Mouse (Mus musculus) testis, adult 2 months (tissue): Measurements from ENCODE around the gene Col19a1. TPM values are rescaled to one million over a fixed set of nuclear protein-coding genes. Genes with fewer than 3 reads are reported as not detected.

ENCODE experiments used
- H3K27ac ChIP-seq: fragments of 200-500 bp; 2 replicates; pipeline ENCODE4 v1.5.1; 2012; ENCODE audit warnings: low read depth, low read length; ENCODE audit not compliant: control insufficient read depth, insufficient read depth
- H3K27me3 ChIP-seq: fragments of 200-500 bp; 2 replicates; pipeline ENCODE4 v1.6.1; 2012; ENCODE audit warnings: mild to moderate bottlenecking, low read length, moderate library complexity; ENCODE audit not compliant: control insufficient read depth, insufficient read depth
- H3K36me3 ChIP-seq: fragments of 200-500 bp; 2 replicates; pipeline ENCODE4 v1.6.1; 2012; ENCODE audit warnings: mild to moderate bottlenecking, low read length; ENCODE audit not compliant: control insufficient read depth, insufficient read depth
- H3K4me1 ChIP-seq: fragments of 200-500 bp; 2 replicates; pipeline ENCODE4 v1.6.1; 2012; ENCODE audit warnings: low read length; ENCODE audit not compliant: control insufficient read depth, insufficient read depth
- H3K4me3 ChIP-seq: fragments of 200-500 bp; 2 replicates; pipeline ENCODE4 v1.5.1; 2012; ENCODE audit warnings: low read depth, mild to moderate bottlenecking, low read length, moderate library complexity, mixed read lengths; ENCODE audit not compliant: control insufficient read depth
- CTCF ChIP-seq: fragments of 200-500 bp; IDR thresholded peaks from 2 replicates; pipeline ENCODE4 v1.5.1; 2012; ENCODE audit warnings: low read depth, mild to moderate bottlenecking, inconsistent platforms, low read length, moderate library complexity; ENCODE audit not compliant: control insufficient read depth, insufficient read depth, insufficient replicate concordance
- POLR2A ChIP-seq: fragments of 200-500 bp; IDR thresholded peaks from 2 replicates; pipeline ENCODE4 v1.6.1; 2012; ENCODE audit warnings: low read depth, mild to moderate bottlenecking, inconsistent platforms, low read length, moderate library complexity; ENCODE audit not compliant: control insufficient read depth
- polyA plus RNA-seq: library from polyadenylated mRNA; depleted of rRNA; stranded (reverse); fragments of >200 nt; gene quantifications from 2 replicates; pipeline ENCODE4 v1.2.3, GENCODE M21; 2012

The Col19a1 gene
- polyA plus RNA-seq, 1 experiment, result 0.69 TPM

DNA sequence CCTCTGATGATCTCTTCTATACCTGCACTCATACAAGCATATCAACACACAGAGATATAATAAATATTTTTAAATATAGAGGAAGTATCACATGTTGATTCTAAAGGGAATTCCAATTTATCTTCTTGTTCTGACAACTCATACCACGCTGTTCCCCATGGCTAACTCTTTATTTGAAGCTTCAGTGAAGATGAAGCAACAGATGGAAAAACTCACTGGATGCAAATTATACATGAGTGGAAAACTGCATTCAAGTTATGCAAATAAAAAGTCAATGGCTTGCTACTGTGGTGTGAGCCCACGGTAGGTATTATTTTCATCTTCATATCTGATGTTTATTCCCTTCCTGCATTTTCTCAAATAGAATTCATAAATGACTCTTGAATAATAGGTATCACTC, 60.1 kb downstream of the Col19a1 start:
- H3K36me3 ChIP-seq, result no peaks in the 10 kb centered on the region
- H3K27me3 ChIP-seq, result no peaks in the 10 kb centered on the region
- H3K4me3 ChIP-seq, result no peak overlapping the region
- H3K27ac ChIP-seq, result no peak overlapping the region
- H3K4me1 ChIP-seq, result no peaks in the 10 kb centered on the region
- TF ChIP-seq CTCF (no peak), POLR2A (no peak)

DNA sequence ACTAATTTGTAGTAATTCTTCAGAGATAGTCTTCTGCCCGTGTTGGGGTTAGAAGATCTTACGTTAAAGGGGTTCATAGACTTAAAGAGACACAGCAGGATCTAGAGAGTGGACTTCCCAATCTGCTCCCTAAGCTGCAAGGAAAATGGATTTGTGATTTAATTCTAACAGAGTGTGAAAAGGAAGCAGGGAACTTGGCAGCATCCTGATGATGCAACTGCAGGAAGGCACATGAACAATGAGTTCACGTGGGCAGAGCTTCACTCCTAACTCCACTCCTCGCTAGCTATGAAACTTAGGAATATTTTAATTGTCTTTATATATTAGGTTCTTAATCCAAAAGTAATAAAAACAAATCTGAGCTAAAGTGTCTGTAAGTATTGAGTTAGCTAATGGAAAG, 69.8 kb downstream of the Col19a1 start:
- Histone ChIP-seq H3K36me3 (no peaks in the 10 kb centered on the region), H3K27me3 (no peaks in the 10 kb centered on the region), H3K4me3 (no peak overlapping the region), H3K4me1 (no peaks in the 10 kb centered on the region), H3K27ac (no peak overlapping the region)
- TF ChIP-seq CTCF (no peak), POLR2A (no peak)

DNA sequence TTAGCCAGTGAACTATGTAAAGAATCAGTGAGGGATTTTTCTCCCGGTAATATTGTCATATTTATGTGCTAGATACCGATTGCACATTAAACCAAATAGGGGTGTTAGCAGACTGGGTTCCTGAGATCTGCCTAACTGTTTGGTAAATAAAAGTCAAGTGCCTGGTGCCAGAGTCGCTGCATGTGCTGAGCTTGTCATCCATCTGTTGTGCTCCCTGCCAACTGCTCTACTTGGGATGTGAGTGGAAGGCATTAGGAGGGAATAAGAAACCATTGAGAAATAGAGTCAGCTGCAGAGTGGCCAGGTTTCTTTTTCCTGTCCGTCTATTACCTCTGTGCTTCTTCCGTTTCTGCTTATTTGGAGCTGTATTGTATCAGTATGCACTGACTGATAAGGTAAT, 71.9 kb downstream of the Col19a1 start:
- H3K4me1 ChIP-seq, result no peaks in the 10 kb centered on the region
- TF ChIP-seq CTCF, result no peak
- no peak for TF ChIP-seq POLR2A
- no peaks in the 10 kb centered on the region for H3K36me3 ChIP-seq
- H3K4me3 ChIP-seq, result no peak overlapping the region
- H3K27me3 ChIP-seq, result no peaks in the 10 kb centered on the region
- H3K27ac ChIP-seq, result no peak overlapping the region

DNA sequence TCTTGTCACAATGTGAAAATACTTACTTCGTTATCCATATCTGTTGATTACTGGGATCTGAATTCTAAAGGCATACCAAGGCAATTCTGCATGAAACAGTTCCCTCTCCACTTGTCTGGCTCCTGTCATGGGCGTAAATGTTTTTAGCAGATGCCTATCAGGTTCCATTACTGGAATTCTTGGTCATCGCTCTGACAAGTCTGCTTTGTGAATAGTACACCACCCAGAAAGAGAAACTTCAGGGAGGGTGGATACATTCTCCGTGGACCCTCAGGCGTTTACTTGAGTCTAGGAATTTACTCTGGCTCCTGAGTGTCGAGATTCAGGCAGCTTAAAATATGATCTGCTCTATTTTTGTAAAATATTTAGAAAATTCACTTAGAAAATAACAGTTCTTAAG, 75.7 kb downstream of the Col19a1 start:
- Histone ChIP-seq H3K36me3 (no peaks in the 10 kb centered on the region), H3K27me3 (no peaks in the 10 kb centered on the region), H3K27ac (no peak overlapping the region), H3K4me3 (no peak overlapping the region), H3K4me1 (no peaks in the 10 kb centered on the region)
- TF ChIP-seq CTCF, result no peak
- TF ChIP-seq POLR2A, result no peak

DNA sequence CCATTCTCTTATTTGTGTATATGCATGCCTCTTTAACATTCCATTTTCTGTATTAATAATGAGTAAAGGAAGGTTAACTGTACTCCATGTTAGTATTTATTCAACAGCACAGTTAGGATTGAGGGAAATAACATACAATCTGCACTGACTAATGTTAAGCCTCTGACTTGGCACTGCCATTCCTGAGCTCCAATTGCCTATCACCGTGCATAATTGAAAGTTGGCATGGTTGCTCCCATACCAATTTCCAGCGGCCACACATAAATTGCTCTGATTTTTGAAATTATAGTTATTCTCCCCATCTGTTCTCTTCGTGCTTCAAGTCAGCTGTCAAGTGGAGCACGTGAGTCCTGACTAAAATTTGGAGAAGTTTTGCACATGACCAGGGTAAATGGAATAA, 91.9 kb downstream of the Col19a1 start:
- no peaks in the 10 kb centered on the region for H3K27me3 ChIP-seq
- H3K4me3 ChIP-seq, result no peak overlapping the region
- H3K27ac ChIP-seq, result no peak overlapping the region
- H3K36me3 ChIP-seq, result no peaks in the 10 kb centered on the region
- TF ChIP-seq CTCF (no peak), POLR2A (no peak)
- no peaks in the 10 kb centered on the region for H3K4me1 ChIP-seq

DNA sequence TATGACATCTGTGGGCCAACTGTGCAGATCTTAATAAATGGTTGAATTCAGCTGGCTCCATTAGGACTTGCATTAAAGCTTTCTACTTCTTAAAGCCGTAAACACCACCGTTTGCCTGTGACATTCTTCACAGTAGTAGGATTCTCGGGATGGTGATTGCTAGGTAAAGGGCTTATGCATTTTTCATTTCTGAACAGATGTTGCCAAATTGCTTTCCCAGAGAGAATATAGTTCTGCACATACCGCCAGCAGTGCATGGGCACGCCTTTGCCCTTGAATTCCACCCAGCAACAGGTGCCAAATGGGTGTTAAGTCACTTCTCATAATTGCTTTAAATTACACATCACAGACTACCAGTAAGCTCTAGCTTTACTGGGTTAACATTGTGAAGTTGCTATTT, 103.1 kb downstream of the Col19a1 start:
- H3K4me3 ChIP-seq, result no peak overlapping the region
- H3K4me1 ChIP-seq, result no peaks in the 10 kb centered on the region
- no peaks in the 10 kb centered on the region for H3K27me3 ChIP-seq
- TF ChIP-seq CTCF (no peak), POLR2A (no peak)
- no peaks in the 10 kb centered on the region for H3K36me3 ChIP-seq
- no peak overlapping the region for H3K27ac ChIP-seq

DNA sequence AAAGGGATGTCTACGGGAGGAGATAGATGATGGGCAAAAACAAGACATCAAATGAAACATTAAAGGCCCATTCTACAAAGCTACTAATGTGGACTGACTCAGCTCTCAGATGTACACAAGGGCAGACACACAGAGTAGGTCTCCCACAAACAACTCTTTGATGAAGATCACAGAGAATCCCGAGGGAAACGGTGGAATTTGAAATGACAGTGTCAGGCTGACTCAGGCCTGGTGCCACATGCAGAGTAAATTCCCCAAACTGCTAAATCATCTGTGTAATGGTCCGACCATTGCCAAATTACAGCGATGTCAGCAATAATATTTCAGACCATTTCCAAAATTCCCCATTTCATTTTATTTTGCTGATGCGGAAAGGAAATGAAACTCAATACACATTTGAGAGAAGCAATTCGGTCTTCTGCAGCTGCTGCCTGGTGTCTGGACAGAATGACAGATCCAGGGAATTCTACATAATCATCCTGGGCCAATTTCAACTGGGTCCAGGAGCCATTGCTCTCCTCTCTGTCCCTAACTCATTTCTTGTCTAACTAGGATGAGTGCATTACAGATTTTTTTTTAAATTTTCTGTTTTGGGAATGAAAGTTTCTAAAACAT, 116.1 kb downstream of the Col19a1 start:
- H3K4me1 ChIP-seq, result no peaks in the 10 kb centered on the region
- H3K36me3 ChIP-seq, result no peaks in the 10 kb centered on the region
- H3K27me3 ChIP-seq, result no peaks in the 10 kb centered on the region
- no peak overlapping the region for H3K4me3 ChIP-seq
- no peak overlapping the region for H3K27ac ChIP-seq
- TF ChIP-seq CTCF (no peak), POLR2A (no peak)

DNA sequence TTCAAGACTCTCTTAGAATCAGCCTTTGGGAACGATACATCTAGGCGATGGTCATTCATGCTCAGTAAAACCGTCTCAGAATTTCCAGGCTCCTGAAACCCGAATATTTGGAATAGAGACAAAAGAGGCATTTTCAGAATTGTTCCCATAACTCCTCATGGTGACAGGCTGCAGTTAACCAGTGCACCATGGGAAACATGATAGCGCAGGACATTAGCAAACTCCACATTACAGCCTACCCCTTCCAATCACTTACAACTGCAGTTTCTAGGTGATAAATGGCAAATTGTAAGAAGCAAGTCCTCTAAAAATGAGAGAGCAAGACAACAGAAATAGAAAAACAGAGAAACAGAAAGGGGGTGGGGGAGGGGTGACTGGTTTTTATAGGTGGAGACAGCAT, 116.6 kb downstream of the Col19a1 start:
- Histone ChIP-seq H3K36me3 (no peaks in the 10 kb centered on the region), H3K4me3 (no peak overlapping the region), H3K27me3 (no peaks in the 10 kb centered on the region), H3K27ac (no peak overlapping the region), H3K4me1 (no peaks in the 10 kb centered on the region)
- TF ChIP-seq POLR2A (no peak), CTCF (no peak)
